Mouse (Mus musculus) megakaryocyte, embryonic 14.5 days (primary cell): Measurements from ENCODE around the gene Thtpa.

Experiments
- FLI1 ChIP-seq: IDR thresholded peaks from 2 replicates; pipeline ENCODE4 v1.6.1; 2012; ENCODE audit warnings: low read length, inconsistent platforms, mixed read lengths
- GATA1 ChIP-seq: IDR thresholded peaks from 3 replicates; pipeline ENCODE4 v1.6.1; 2012; ENCODE audit warnings: mixed read lengths, low read length, inconsistent platforms, borderline replicate concordance

DNA sequence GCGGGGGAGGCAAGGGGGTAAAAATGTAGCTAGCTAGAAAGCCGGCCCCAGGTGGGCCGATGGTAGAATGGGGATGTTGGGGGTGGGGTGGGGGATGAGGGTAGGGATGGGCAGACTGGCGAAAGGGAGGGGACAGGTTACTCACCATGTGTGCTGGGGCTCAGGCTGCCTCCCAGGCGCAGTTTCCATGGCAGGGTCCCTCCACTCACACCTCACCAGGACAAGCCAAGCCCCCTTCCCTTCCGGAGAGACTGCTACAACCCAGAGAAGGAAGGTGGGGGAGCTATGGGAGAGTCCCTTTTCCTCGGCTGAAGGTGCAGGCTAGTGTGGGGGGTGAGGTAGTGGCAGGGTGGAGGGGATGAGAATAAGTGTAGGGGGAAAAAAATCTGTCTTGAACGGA is 21.3 kb downstream of the Thtpa start:
- TF ChIP-seq GATA1 (no peak), FLI1 (no peak)
